Comparison of ENCODE assay signal across 8 mouse cellular contexts in the genomic region with DNA sequence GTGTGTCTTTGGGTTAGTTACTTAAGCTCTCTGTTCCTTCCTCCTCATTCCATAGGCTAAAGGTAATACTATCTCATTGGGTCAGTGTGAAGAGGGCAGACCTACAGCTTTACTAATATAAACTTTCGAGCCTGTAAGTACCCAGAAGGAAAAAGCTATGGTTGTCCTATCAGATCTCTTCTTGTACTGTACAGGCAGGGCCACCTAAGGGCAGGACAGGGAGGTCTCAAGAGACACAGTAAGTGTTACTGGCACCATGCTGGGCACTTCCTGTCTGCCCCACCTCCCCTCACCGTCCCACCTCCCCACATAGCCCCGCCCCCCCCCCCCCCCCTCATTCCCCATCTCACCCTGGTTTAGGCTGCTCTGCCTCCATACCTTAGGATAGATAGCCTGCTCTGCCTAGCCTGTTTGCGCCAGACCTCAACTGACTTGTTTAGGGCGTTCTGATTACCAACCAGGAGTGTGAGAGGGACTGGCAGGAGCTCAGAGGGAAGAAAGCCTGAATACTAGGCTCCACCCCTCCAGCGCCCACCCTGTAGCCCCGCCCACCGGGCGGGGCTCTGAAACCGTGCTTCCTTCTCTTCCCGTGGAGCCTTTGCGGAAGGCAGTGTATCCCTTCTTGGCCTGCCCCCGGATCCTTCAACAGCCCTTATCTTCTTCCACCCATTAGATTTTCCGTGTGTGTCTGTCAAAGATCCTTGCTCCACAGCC.
DNase-seq lines count a peak whose midpoint lies in the region; ATAC-seq lines count a peak whose summit lies in the region.

No protein-coding gene starts in this region.

- H3K4me1 ChIP-seq in hindbrain, embryonic 15.5 days (replicated peaks), result no peaks in the 10 kb centered on the region

- DNase-seq in adrenal gland, postnatal 14 days, result peak; percentile 18
- DNase-seq in adrenal gland, postnatal 4 days (ENCODE audit: low spot score in 2 of 2), result no peak
- peak; percentile 38 for DNase-seq in embryo, embryonic 10 days (ENCODE audit: low spot score)
- peak; percentile 65 for DNase-seq in lung, postnatal 10 days
- peak; percentile 61 for DNase-seq in thymus, postnatal 14 days
- no peak for DNase-seq in adipocyte (ENCODE audit: low spot score)
- DNase-seq in adrenal gland, adult 18-20 months (ENCODE audit: low spot score in 2 of 2), result no peak

- H3K4me2 ChIP-seq in hindbrain, embryonic 15.5 days, result 0 out of 2 replicates have a peak overlapping the region, but pooled peaks have one; percentile 11

- no peak overlapping the region for H3K27ac ChIP-seq in hindbrain, embryonic 15.5 days (replicated peaks)

- H3K9ac ChIP-seq in hindbrain, embryonic 15.5 days, result no peak overlapping the region

- WGBS in hindbrain, embryonic 15.5 days, result 23% methylated on average over 12 of the region's 14 CpGs

- H3K9me3 ChIP-seq in hindbrain, embryonic 15.5 days, result no peaks in the 10 kb centered on the region

- H3K27me3 ChIP-seq in hindbrain, embryonic 15.5 days, result no peaks in the 10 kb centered on the region

- H3K36me3 ChIP-seq in hindbrain, embryonic 15.5 days, result no peaks in the 10 kb centered on the region

- no peak overlapping the region for H3K4me3 ChIP-seq in hindbrain, embryonic 15.5 days

- ATAC-seq in hindbrain, embryonic 15.5 days (ENCODE audit: low FRiP score, low read depth), result no peak

Comparison
In these comparisons a context has a peak if more than half of its experiments do, and no peak if none do; other contexts are left out.
1. DNase-seq: peak in adrenal gland, postnatal 14 days (single experiment), embryo, embryonic 10 days (single experiment), lung, postnatal 10 days (single experiment) and thymus, postnatal 14 days (single experiment); none in adrenal gland, postnatal 4 days (0 of 2), adipocyte (single experiment) and adrenal gland, adult 18-20 months (0 of 2).